Mouse (Mus musculus) liver, adult 2 months (tissue): Measurements from ENCODE around the gene Extl1.

Experiments
- CTCF ChIP-seq: fragments of 200-500 bp; IDR thresholded peaks from 2 replicates; pipeline ENCODE4 v1.5.1; 2011; ENCODE audit warnings: low read depth, low read length, control low read depth
- POLR2A ChIP-seq: fragments of 200-500 bp; IDR thresholded peaks from 2 replicates; pipeline ENCODE4 v1.6.1; 2011; ENCODE audit warnings: low read length, control low read depth; ENCODE audit not compliant: insufficient read depth; ENCODE audit errors: extremely low read depth

- TF ChIP-seq CTCF (no peak), POLR2A (no peak)
Observed at GRCm38 (mm10) chr4:134330281-134330680, 53.4 kb downstream of the Extl1 start.
